Mouse (Mus musculus): ENCODE data around the gene Gm8909.
"Not testable (repeated sequence)": the region's sequence is repeated elsewhere in the genome, so short reads cannot be mapped to it uniquely, and the experiment has no call there.

Gene Gm8909

GRCm38 (mm10) chr17:36161129-36162051 is 6.9 kb downstream of the Gm8909 start:
- in situ Hi-C loops (cut with MseI, MboI) = no loop called here

- in situ Hi-C loops (cut with MseI, MboI) = not testable (repeated sequence)
Observed at GRCm38 (mm10) chr17:36158264-36158663, 10.1 kb downstream of the Gm8909 start.

DNA sequence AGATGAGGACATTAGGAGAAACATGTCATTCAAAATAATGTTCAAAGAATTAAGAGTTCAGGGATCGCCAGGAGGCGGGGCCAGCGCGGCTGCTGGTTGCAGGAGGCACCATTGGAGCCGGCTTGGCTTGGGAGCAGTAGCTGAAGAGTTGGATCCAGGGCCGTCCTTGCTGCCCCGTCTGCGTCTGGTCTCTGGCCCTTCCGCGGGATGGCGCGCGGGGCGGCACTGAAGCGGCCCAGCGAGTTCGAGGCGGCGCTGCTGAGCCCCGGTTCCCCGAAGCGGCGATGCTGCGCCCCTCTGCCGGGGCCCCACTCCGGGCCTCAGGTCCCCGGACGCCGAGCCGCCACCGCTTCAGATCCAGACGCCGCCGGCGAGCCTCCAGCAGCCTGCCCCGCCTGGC is 10.6 kb downstream of the Gm8909 start:
- in situ Hi-C loops (cut with MseI, MboI) = not testable (repeated sequence)

- in situ Hi-C loops (cut with MseI, MboI) = no loop called here
Observed at GRCm38 (mm10) chr17:36154271-36155149, 13.8 kb downstream of the Gm8909 start.

DNA sequence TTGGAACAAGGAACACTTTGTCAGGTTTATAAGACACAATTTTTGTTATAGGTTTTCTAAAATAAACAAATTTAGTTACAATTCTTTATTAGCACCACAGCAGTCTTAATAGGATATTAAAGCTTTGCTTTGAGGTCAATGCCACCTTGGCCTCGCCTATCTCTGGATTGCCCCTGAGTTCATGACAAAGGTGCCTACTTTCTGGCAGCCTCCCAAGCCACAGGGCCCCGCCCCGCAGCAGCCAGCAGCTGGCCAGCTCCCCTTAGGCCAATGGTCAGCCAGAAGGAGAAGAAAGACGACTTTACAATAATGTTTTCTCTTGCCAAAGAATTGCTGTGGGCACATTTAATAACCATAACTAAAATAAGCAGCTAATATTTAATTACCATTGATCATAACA is 17.1 kb downstream of the Gm8909 start:
- in situ Hi-C loops (cut with MseI, MboI) = not testable (repeated sequence)

DNA sequence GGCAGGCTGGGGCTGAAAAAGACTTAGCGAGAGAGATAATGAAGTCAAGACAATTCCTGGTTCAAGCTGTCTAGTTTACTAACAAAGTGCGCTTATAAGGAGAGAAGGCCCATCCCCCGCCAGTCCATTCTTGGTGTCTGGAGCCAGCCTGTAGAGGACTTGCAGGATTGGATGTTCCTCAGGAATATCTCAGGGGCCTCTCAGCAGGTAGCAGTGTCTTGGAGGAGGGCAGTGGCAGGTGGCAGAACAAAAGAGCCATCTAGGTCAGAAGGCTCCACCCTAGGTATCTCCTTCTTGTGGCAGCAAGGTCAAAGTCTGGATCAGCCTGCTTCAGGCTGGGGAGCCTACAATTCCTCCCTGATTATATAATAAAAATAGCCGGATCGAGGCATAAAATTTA is 19.9 kb downstream of the Gm8909 start:
- in situ Hi-C loops (cut with MseI, MboI) = not testable (repeated sequence)

- in situ Hi-C loops (cut with MseI, MboI) = not testable (repeated sequence)
Observed at GRCm38 (mm10) chr17:36146937-36147336, 21.4 kb downstream of the Gm8909 start.

DNA sequence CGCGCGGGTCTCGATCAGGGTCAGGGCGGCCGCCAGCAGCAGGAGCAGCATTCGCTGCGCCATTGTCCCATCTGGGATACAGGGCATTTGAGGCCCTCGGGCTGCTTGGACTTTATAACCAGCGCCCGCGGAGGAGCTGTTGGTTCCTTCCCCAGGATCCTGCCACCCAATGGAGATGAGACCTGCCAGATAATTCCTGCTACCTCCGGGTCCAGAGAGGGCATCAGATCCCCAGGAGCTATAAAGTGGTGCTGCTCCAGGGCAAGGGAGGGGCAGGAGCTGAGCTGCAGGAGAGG is 22.5 kb downstream of the Gm8909 start:
- in situ Hi-C loops (cut with MseI, MboI) = not testable (repeated sequence)

DNA sequence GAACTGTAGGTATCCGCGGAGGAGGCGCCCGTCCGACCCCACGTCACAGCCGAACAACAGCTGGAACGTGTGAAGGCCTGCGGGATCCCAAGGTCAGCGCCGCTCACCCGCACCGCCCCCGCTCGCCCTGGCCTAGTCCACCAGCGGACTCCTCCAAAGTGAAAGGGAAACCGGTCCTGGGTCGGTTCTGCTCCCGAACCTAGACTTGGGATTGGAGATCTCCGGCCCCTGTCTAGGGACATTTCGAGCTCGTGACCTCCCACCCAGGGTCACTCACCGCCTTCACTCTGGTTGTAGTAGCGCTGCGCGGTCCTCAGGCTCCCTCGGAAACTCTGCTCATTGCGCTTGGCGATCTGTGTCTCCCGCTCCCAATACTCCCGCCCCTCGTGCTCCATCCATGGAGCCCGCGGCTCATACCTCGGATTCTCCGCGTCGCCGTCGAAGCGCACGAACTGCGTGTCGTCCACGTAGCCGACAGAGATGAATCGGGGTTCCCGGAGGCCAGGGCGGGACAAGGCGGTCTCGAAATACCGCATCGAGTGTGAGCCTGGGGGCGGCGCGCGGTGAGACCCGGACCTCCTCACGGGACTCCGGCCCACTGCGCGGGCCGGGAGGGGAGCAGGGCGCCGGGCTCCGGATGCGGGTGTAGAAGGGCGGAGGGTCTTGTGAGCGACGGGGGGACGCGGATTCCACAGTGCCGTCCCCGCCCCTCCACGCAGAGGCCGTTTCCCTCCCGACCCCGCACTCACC is 23.1 kb downstream of the Gm8909 start:
- in situ Hi-C loops (cut with MseI, MboI) = no loop called here

GRCm38 (mm10) chr17:36136299-36136848 is 32.0 kb downstream of the Gm8909 start:
- in situ Hi-C loops (cut with MseI, MboI) = loop anchor here (10.0 kb wide), 1 partner anchor 72 kb away; no protein-coding TSS in a partner anchor

DNA sequence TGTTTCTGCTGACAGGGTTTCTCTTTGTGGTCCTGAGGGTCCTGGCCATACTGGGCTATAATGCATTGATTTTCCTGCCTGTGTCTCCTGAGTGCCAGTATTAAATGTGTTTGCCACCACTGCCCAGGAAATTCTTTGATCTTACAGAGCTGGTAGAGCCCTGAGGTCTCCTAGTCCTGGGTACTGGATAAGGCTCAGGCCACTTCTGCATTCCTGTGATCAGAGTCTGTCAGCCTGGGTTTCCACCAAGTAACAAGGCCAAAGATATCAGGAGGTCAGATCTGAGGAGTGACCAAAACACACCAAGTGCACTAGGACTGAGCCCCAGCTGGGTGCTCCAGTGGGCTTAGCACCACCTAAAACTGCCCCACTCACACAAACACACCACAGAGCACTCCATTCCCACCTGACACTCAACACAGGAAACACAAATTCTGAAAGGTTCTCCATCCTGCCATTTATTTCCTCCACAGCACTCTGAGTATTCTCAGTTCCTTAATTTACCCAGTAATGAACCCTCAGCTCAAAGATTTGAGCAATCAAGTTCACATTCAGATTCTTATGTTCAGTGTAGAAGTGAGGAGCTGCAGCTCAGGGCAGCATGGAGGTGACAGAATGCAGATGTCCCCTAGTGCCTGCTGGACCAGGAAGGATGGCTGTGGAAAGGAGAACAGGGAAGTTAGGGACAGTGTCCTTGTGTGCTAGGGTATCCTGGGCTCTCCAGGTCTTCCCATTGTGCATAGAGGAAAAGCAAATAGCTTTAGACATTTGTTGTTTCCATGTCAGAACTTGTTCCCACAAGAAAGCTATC is 32.7 kb downstream of the Gm8909 start:
- in situ Hi-C loops (cut with MseI, MboI) = loop anchor here (10.0 kb wide), 1 partner anchor 71 kb away; no protein-coding TSS in a partner anchor

GRCm38 (mm10) chr17:36131516-36132265 is 36.6 kb downstream of the Gm8909 start:
- in situ Hi-C loops (cut with MseI, MboI) = loop anchor here (10.0 kb wide), 1 partner anchor 67 kb away; no protein-coding TSS in a partner anchor

- in situ Hi-C loops (cut with MseI, MboI) = not testable (repeated sequence)
Observed at GRCm38 (mm10) chr17:36128968-36129817, 39.1 kb downstream of the Gm8909 start, which contains the start of gene Gm7030. Gene Gm7030 (minus strand): TSS chr17:36129425.

DNA sequence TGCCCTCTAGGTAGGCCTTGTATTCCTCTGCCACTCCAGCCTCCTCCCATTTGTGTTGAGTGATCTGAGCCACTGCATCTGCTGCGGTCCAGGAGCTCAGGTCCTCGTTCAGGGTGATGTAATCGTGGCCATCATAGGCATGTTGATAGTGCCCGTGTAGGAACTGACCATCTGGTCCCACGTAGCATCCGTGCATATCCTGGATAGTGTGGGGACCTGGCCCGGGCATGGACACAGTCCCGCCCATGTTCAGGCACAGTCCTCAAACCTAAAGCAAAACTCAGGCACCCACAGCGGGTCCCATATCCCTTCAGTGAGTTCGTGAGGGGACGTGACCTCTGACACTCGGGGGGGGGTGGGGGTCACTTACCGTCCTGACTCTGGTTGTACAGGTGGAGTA is 39.8 kb downstream of the Gm8909 start:
- in situ Hi-C loops (cut with MseI, MboI) = not testable (repeated sequence)

- in situ Hi-C loops (cut with MseI, MboI) = not testable (repeated sequence)
Observed at GRCm38 (mm10) chr17:36124111-36124510, 44.2 kb downstream of the Gm8909 start.

DNA sequence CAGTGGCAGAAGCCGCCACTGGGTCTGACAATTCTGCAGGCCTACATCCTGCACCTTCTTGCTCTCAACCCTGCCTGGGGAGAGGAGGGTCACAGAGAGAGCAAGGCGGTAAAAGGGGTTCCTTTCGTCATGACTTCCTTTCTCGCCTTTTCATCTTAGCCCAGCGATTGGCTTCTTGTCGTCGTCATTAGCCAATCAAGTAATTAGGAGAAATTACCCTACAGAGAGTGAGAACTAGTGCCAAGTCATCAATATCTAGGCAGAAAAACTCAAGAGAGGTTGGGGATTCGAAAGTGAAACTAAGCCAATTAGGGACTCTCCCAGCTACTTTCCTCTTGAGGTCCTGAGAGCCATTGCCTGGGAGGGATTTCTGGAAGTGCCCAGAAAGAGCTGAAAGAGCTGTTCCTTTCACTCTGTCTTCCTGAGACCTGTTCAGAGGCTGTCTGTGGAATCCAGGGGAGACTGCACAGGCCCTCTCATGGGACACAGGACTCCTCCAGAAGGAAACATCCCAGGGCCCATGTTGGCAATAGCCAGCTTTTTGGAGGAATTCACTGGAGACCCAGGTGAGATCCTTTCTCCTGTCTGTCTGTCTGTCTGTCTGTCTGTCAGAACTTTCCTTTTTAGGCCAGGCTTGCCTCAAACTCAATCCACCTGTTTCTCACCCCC is 46.9 kb downstream of the Gm8909 start, which contains the start of gene Gm19684:
Gene Gm19684 (plus strand): TSS at position 327 of the 669 bp plus-strand sequence.
- in situ Hi-C loops (cut with MseI, MboI) = not testable (repeated sequence)

GRCm38 (mm10) chr17:36120839-36121238 is 47.5 kb downstream of the Gm8909 start:
- in situ Hi-C loops (cut with MseI, MboI) = not testable (repeated sequence)

DNA sequence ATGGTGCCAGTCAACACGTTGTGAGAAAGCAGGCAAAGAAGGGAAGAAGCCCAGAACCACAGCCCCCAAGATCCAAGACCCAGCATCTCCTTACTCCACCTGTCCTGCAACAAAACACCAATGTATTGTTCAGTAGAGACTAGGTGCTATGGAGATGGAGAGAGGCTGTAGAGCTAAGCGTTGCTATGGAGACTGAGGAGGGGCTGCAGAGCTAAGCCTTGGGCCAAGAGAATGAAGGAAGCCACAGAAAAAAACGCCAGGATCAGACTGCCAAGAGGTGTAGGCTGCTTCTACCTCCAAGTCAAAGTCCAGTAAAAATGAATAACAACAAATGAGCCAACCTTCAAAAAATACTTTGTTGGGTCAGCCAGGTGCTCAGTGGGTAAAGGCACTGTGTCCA is 51.8 kb downstream of the Gm8909 start:
- in situ Hi-C loops (cut with MseI, MboI) = not testable (repeated sequence)

Measured in mouse trophoblast stem cell (cell line).